Mouse (Mus musculus) Muller cell, postnatal 12 days (primary cell): ENCODE measurements around the gene Fpr2.
A peak's percentile ranks its signal among the peaks of the same experiment; 100 is the strongest.
"Not testable (repeated sequence)": the region's sequence is repeated elsewhere in the genome, so short reads cannot be mapped to it uniquely, and the experiment has no call there.

Experiments used
- DNase-seq: peaks from one replicate; pipeline ENCODE4 v3.0.0-alpha.2; 2015; ENCODE audit errors: inconsistent ontology term

The Fpr2 gene

DNA sequence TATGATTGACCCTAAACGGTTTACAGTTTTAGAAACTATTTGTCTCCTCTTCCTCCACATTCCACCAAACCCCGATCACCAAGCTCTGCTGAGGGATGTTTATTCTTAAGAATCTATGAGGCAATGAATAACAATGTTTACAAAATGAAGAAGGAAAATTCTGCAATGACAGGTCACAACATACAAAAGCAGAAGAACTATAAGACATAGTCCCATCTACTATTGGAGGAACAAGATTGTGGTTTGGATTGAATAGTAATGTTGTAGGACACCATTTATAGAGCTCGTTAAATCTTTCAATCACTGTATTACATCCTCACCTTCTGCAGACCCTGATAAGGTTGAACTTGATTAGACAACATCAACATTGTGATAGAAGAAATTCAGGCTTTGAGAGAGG lies 5.0 kb upstream of the Fpr2 start:
- no peak for DNase-seq

DNA sequence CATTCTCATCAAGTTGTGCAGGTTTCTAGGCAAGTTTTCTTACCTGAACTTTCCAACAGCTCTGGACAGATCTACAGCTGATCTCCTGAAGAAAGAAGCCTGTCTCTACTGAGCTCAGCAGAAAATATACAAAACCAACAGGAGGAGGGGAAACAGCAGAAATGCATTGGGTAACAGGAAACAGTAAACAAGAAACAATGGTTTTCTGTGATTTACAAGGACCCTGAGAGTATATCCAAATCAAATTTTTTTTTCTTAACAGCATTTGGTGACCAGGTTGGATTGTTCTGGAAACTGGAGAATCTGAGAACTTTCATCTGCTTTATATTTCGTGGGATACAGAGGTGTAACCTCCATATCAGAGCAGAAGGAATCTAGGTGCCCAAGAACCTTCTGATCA lies 3.8 kb upstream of the Fpr2 start, which contains the start of gene Fpr1:
Gene Fpr1 (minus strand): TSS at position 101 of the 400 bp plus-strand sequence.
- no peak for DNase-seq

DNA sequence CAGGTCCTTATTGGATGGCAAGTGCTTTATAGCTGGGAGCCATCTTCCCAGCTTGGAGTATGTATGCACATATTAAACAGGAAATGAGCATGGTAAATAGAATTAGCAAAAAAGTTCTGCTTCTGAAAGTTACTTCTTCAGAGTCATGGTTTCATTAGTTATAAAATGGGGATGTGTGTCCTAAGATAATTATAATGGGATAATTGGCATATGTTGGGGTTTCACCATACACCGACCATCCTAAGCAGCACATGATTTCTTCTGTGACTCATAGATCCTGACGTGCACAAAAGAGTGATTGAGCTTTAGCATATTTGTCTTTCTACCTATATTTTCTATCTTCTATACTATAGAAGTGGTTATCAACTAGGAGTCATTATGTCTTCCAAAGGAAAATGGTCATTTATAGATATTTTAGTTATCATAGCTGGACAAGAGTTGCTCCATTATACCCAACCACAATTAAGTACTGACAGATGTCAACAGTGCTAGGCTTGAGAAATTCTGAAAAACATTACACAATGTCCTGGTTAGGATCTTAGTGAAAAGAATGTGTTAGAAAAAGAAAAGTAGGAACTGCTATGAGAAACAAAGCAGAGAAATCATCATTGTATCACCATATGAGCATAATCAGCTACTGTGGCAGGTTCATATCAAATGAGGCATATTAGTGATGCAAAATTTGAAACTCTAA lies 2.3 kb downstream of the Fpr2 start:
- DNase-seq: no peak

DNA sequence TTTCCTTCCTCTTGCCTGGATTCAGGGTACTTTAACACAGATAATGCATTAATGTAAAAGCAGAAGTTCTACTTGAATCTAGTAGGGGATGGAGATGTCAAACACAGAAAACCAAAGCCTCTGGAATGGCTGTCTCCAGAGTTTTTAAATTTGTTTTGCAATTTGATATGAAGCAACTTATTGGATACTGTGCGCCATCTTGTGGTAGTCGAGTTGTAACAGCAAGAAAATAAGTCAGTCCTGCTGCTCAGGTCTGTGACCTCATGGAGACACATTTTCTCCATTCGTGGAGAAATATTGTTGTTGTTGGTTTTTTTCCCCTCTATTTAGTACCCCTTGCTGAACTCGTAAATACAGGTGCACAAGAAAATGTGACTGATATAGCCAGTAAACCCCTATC lies 8.4 kb downstream of the Fpr2 start:
- DNase-seq: peak; percentile 65

DNA sequence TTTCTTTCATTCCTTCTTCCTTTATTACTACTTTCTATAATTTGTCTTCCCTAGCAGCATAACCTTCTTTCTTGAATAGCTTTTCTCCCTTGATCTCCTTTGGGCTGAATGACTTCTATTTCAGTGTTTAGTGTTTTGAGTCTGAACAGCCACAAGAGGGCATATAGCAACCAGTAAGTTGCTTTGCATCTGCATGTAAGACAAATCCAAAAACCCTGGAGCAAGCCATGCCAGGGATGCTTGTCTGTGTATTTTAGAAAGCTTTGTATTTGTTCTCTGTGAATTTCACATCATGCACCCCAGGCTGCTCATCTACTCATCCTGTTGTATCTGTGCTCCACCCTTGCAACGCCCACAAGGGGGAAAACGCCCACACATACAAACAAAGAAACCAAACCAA lies 11.6 kb downstream of the Fpr2 start:
- peak; percentile 12 for DNase-seq

DNA sequence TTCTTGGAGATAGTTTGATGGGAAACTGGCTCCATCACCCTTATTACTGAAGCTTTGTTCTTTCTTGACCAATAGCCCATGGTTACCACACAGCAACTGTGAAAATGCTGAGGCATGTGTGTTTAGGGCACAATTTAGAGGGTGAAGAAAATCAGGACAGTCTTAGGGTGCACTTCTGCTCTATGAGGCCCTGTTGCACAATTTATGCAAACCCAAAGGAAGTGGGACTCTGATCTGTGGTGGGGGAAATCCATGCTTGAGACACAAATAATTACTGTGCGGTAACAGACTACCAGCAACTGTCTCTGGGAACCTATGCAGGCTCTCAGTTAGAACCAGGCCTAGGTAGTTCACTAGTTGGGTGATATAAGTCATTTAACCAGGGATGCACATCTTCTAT lies 13.1 kb downstream of the Fpr2 start:
- DNase-seq: no peak

DNA sequence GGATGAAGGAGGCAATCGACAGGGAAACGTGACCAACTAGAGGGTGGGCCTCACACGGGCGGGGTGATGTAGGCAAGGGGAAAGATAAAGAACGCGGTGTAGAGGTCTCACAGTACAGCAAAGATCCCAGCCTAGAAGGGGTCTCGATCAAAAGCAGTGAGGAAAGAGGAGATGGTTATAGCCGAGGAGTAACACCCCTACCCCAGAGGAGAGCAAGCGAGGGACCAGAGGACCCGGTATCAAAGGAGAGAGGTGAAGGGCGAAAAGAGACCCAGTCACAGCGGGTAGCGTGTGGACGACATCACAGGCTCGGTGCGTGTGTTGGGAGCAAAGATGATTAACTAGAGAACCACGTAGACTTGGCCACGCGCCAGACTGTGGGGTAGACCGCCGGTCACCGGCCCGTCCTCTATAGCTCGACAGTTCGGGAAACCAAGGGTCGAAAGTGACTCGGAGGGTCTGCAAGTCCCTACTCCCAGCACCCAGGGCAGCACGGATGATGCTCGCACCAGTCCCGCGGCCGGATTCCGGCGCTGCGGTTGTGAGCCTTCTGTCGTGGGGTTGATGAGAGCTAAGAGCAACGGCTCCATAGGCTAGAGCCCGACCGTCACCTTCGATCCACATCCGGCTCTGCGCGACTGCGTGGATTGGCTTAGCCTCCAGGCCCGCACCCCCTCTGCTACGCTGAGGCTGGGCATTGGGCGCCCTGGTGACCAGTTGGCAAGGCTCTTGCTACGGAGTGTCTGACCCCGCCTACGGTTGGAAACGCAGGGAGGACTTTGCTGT lies 22.2 kb downstream of the Fpr2 start:
- peak; percentile 95 for DNase-seq

DNA sequence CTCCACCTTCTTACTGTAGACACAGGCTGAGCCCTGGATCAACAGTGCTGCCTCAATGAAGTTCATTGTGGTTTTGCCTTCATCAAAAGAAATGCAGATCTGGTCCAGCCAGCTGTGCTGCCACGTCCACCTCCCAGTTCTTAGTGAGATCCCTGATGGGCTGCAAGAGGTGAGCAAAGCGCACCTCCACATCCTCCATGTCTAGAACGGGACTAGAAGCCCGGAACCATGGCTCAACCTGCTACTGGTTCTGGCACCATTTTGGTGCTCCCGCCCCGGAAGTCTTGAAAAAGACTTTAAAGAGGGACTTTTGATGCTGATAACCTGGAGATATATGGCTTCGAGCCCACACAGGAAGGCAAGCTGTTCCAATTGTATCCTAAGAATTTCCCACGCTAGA lies 25.0 kb downstream of the Fpr2 start:
- not testable (repeated sequence) for DNase-seq

DNA sequence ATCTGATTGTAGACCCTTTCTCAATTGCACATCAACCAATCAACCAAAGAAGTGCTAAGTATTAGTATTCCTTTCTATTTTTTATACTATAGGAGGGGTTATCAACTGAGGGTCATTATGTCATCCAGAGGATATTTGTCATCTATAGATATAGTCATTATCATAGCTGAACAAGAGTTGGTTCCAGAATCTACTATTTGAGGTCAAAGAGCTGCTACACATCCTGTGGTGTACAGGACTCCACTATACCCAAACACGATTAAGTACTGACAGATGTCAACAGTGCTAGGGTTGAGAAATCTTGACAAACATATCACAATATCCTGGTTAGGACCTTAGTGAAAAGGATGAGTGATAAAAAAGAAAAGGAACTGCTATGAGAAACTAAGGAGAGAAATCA lies 29.8 kb downstream of the Fpr2 start:
- DNase-seq: no peak

DNA sequence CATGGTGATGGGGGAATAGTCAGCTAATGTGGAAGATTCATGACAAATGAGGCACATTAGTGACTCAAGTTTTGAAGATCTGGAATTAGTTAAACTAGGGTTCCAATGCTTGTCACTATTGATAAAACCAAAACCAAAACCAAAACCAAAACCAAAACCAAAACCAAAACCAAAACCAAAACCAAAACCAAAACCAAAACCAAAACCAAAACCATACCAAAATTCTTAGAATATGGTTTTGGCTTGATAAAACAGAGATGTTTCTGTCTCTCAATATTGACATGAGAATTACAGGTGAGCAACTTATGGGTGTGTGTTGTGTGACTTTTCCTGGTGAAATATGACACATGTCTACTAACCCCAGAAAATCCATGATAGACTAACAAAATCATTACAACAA lies 30.2 kb downstream of the Fpr2 start:
- DNase-seq: no peak
